Mouse (Mus musculus) ES-E14 (cell line): ENCODE data around the gene Kpna1. TPM values are rescaled to one million over a fixed set of nuclear protein-coding genes. Genes with fewer than 3 reads are reported as not detected.

Source experiments
- DNase-seq: peaks from one replicate; pipeline ENCODE4 v3.0.0-alpha.2; 2013; ENCODE audit warnings: low read depth, low spot score
- H3K27ac ChIP-seq: 2 replicates; pipeline ENCODE4 v1.5.1; 2012; ENCODE audit warnings: low read depth, mild to moderate bottlenecking, low read length, moderate library complexity, mixed read lengths; ENCODE audit not compliant: poor library complexity, insufficient read depth, severe bottlenecking
- H3K36me3 ChIP-seq: 2 replicates; pipeline ENCODE4 v1.6.1; 2012; ENCODE audit warnings: mild to moderate bottlenecking, low read length, moderate library complexity, mixed read lengths; ENCODE audit not compliant: control insufficient read depth, poor library complexity, insufficient read depth, severe bottlenecking
- H3K4me1 ChIP-seq, 2 experiments: fragments of 150-350 bp in 1 of 2; sonication (generic) in 1 of 2; 2 replicates each; pipeline ENCODE4 v1.6.1; 2012; ENCODE audit warnings: low read length in 2 of 2, mild to moderate bottlenecking in 1 of 2, mixed read lengths in 1 of 2; ENCODE audit not compliant: control insufficient read depth in 2 of 2, insufficient read depth in 2 of 2, poor library complexity in 1 of 2
- H3K4me3 ChIP-seq, 2 experiments: fragments of 150-350 bp in 1 of 2; sonication (generic) in 1 of 2; 2 replicates each; pipeline ENCODE4 v1.5.1; 2012; ENCODE audit warnings: low read length in 2 of 2, low read depth in 1 of 2, mild to moderate bottlenecking in 1 of 2, mixed read lengths in 1 of 2; ENCODE audit not compliant: insufficient read depth in 1 of 2, poor library complexity in 1 of 2, severe bottlenecking in 1 of 2
- H3K9ac ChIP-seq: 2 replicates; pipeline ENCODE4 v1.6.1; 2012; ENCODE audit warnings: low read depth, mild to moderate bottlenecking, low read length, mixed read lengths; ENCODE audit not compliant: poor library complexity, insufficient read depth, severe bottlenecking
- H3K9me3 ChIP-seq: fragments of 150-350 bp; sonication (generic); 2 replicates; pipeline ENCODE4 v1.6.1; 2012; ENCODE audit warnings: low read depth, mild to moderate bottlenecking, low read length; ENCODE audit not compliant: control insufficient read depth, insufficient read depth
- CHD2 ChIP-seq: IDR thresholded peaks from 2 replicates; pipeline ENCODE4 v1.6.1; 2014; ENCODE audit warnings: mild to moderate bottlenecking, low read depth, low read length, inconsistent platforms
- HCFC1 ChIP-seq: IDR thresholded peaks from 2 replicates; pipeline ENCODE4 v1.6.1; 2012; ENCODE audit warnings: low read length, inconsistent platforms, borderline replicate concordance; ENCODE audit not compliant: insufficient read depth
- MAFK ChIP-seq: IDR thresholded peaks from 2 replicates; pipeline ENCODE4 v1.6.1; 2014; ENCODE audit warnings: mild to moderate bottlenecking, low read depth, low read length, inconsistent platforms; ENCODE audit not compliant: insufficient read depth
- ZC3H11A ChIP-seq: IDR thresholded peaks from 2 replicates; pipeline ENCODE4 v1.6.1; 2012; ENCODE audit warnings: low read depth, mild to moderate bottlenecking, inconsistent platforms, low read length, borderline replicate concordance
- ZNF384 ChIP-seq: IDR thresholded peaks from 2 replicates; pipeline ENCODE4 v1.6.1; 2012; ENCODE audit warnings: low read depth, low read length, inconsistent platforms
- in situ Hi-C, 2 experiments: fragments of 600-800 bp; cut with MboI; formaldehyde crosslinking; loops; one replicate each; pipeline ENCODE4 v1.15.1; 2025; ENCODE audit warnings: low sequenced_read_pairs in 2 of 2, inconsistent platforms in 1 of 2; ENCODE audit not compliant: unreplicated experiment in 2 of 2
- total RNA-seq: library from RNA; depleted of rRNA; stranded (reverse); fragments of 300-350 nt; gene quantifications from 2 replicates; pipeline ENCODE4 v1.2.3, GENCODE M21; 2012

Gene Kpna1
- total RNA-seq, 1 experiment: 43.0 TPM

DNA sequence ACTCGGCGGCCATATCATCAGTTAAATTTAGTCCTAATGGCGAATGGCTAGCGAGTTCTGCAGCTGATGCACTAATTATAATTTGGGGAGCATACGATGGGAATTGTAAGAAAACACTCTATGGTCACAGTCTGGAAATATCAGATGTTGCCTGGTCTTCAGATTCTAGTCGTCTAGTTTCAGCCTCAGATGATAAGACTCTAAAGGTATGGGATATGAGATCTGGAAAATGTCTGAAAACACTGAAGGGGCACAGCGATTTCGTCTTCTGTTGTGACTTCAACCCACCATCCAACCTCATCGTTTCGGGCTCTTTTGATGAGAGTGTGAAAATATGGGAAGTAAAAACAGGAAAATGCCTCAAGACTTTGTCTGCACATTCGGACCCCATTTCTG is 63.1 kb downstream of the Kpna1 start:
- DNase-seq: no peak
- Histone ChIP-seq H3K27ac (no peak overlapping the region), H3K4me3 (peak overlapping the region; percentile 68 to 86), H3K9me3 (no peaks in the 10 kb centered on the region), H3K4me1 (peaks cover 0 to 2% of the 10 kb centered on the region in 2 experiments; a peak in 1 of 4 replicates), H3K9ac (peak overlapping the region; percentile 76), H3K36me3 (peaks cover 12% of the 10 kb centered on the region; the same call in 1 of the 2 replicates)
- TF ChIP-seq MAFK (no peak), CHD2 (no peak), HCFC1 (no peak), ZC3H11A (no peak), ZNF384 (no peak)
- in situ Hi-C loops: no loop called here

DNA sequence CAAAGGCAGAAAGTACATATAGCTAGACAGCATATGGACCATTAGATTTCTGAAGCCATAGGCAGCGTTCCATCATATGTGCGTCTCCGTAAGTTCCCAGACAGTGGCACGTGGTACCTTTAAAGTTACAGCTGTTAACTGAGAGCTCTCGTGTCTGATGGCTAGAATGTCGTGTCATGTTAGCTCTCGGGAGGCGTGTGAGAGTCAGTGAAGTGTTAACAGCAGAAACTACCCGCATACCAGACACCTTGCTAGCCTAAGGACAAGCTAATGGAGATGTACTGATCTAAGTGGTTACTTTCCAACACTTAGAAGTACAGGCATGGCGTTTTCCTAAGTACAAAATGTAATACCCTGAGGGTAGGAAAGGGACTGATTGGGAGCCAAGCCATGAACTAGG is 64.5 kb downstream of the Kpna1 start:
- H3K4me3 ChIP-seq: no peak overlapping the region
- no peak overlapping the region for H3K27ac ChIP-seq
- TF ChIP-seq ZC3H11A (no peak), CHD2 (no peak), MAFK (no peak), HCFC1 (no peak), ZNF384 (no peak)
- no peak for DNase-seq
- H3K9me3 ChIP-seq: no peaks in the 10 kb centered on the region
- in situ Hi-C loops: no loop called here
- no peak overlapping the region for H3K9ac ChIP-seq
- H3K36me3 ChIP-seq: peaks cover 17% of the 10 kb centered on the region; the same call in 1 of the 2 replicates
- peaks cover 0 to 2% of the 10 kb centered on the region in 2 experiments; a peak in 1 of 4 replicates for H3K4me1 ChIP-seq

DNA sequence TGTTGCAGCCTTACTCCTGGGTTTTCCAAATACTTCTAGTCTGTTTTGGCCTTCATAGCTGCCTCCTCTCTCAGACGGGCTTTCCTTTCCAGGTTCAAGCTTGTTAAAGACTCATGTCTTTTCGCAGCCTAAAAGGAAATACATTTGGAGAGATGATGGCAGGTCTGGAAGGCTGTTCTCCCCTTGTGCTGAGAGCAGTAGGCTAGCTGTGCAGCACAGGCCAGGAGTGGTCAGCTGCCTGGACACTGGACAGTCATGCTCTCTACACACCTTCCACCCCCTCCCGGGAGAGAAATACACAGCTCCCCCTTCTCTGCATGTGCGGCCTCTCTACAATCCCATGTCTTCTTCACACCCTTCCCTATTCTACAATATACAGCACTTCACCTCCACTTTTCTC is 65.4 kb downstream of the Kpna1 start:
- no peak overlapping the region for H3K27ac ChIP-seq
- in situ Hi-C loops: no loop called here
- no peak overlapping the region for H3K4me3 ChIP-seq
- no peaks in the 10 kb centered on the region for H3K9me3 ChIP-seq
- TF ChIP-seq CHD2: no peak
- no peak for TF ChIP-seq MAFK
- no peak for TF ChIP-seq ZC3H11A
- TF ChIP-seq ZNF384: no peak
- TF ChIP-seq HCFC1: no peak
- no peak for DNase-seq
- H3K9ac ChIP-seq: no peak overlapping the region
- H3K4me1 ChIP-seq: peaks cover 0 to 2% of the 10 kb centered on the region in 2 experiments; a peak in 1 of 4 replicates
- peaks cover 20% of the 10 kb centered on the region for H3K36me3 ChIP-seq

DNA sequence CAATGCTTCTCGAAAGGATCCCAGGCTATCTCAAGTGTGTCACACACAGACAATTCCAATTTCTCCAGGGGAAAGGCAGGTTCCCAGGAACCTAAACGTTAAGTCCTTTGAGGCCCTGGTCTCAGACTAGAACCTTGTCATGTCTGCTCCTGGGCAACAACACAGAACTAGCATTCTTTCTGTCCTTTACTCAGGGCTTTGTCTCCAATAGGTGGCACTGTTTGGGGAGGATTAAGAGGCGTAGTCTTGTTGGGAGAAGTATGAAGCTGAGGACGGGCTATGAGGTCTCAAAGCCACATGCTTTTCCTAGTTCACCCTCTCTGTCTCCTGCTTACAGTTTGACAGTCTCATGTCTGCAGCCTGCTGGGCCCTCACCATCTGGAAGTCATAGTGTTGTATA is 69.0 kb downstream of the Kpna1 start:
- no peaks in the 10 kb centered on the region for H3K4me1 ChIP-seq
- H3K36me3 ChIP-seq: peaks cover 40% of the 10 kb centered on the region
- no peak overlapping the region for H3K9ac ChIP-seq
- no peak overlapping the region for H3K4me3 ChIP-seq
- no peaks in the 10 kb centered on the region for H3K9me3 ChIP-seq
- TF ChIP-seq ZNF384: no peak
- no peak for TF ChIP-seq HCFC1
- no peak for TF ChIP-seq MAFK
- no peak for TF ChIP-seq CHD2
- no peak for TF ChIP-seq ZC3H11A
- in situ Hi-C loops: no loop called here
- no peak for DNase-seq
- H3K27ac ChIP-seq: no peak overlapping the region

DNA sequence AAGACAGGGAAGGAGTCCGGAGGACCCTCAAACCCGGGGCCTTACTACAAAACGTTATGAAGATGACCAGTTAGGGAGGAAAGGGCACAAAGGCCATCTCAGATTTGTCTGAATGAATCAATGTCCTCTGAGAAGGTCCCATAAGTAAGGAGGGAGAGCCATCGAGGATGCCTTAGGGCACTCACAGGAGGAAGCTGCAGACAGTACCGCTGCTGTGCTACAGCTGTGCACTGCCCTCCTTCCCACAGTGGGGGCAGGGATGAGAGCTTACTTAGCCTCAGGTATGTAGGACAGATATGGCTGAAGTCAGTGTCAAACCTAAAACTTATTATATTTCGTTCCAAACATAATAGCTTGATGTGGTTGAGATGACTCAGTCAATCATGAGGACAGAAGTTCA is 72.9 kb downstream of the Kpna1 start:
- H3K36me3 ChIP-seq: peaks cover 33% of the 10 kb centered on the region
- no peak overlapping the region for H3K4me3 ChIP-seq
- no peak overlapping the region for H3K27ac ChIP-seq
- in situ Hi-C loops: no loop called here
- H3K9ac ChIP-seq: no peak overlapping the region
- no peak for DNase-seq
- no peaks in the 10 kb centered on the region for H3K9me3 ChIP-seq
- no peak for TF ChIP-seq HCFC1
- TF ChIP-seq MAFK: no peak
- TF ChIP-seq ZNF384: no peak
- H3K4me1 ChIP-seq: no peaks in the 10 kb centered on the region
